Mouse (Mus musculus): ENCODE measurements around the gene Rps29.

GRCm38 (mm10) chr12:69179371-69179770 is 20.4 kb upstream of the Rps29 start:
- TF ChIP-seq CTCF (IDR thresholded peaks at IDR 0.05; ENCODE audit: low read depth) (no peak), EP300 (IDR thresholded peaks at IDR 0.05; ENCODE audit: low read depth) (no peak)

Data from liver, postnatal 0 days (tissue).